Mouse (Mus musculus) ES-E14 (cell line): Measurements from ENCODE around the gene Mttp. TPM values are rescaled to one million over a fixed set of nuclear protein-coding genes. Genes with fewer than 3 reads are reported as not detected.

Experiments used
- DNase-seq: peaks from one replicate; pipeline ENCODE4 v3.0.0-alpha.2; 2013; ENCODE audit warnings: low read depth, low spot score
- H3K27ac ChIP-seq: 2 replicates; pipeline ENCODE4 v1.5.1; 2012; ENCODE audit warnings: low read depth, mild to moderate bottlenecking, low read length, moderate library complexity, mixed read lengths; ENCODE audit not compliant: poor library complexity, insufficient read depth, severe bottlenecking
- H3K36me3 ChIP-seq: 2 replicates; pipeline ENCODE4 v1.6.1; 2012; ENCODE audit warnings: mild to moderate bottlenecking, low read length, moderate library complexity, mixed read lengths; ENCODE audit not compliant: control insufficient read depth, poor library complexity, insufficient read depth, severe bottlenecking
- H3K4me1 ChIP-seq, 2 experiments: fragments of 150-350 bp in 1 of 2; sonication (generic) in 1 of 2; 2 replicates each; pipeline ENCODE4 v1.6.1; 2012; ENCODE audit warnings: low read length in 2 of 2, mild to moderate bottlenecking in 1 of 2, mixed read lengths in 1 of 2; ENCODE audit not compliant: control insufficient read depth in 2 of 2, insufficient read depth in 2 of 2, poor library complexity in 1 of 2
- H3K4me3 ChIP-seq, 2 experiments: fragments of 150-350 bp in 1 of 2; sonication (generic) in 1 of 2; 2 replicates each; pipeline ENCODE4 v1.5.1; 2012; ENCODE audit warnings: low read length in 2 of 2, low read depth in 1 of 2, mild to moderate bottlenecking in 1 of 2, mixed read lengths in 1 of 2; ENCODE audit not compliant: insufficient read depth in 1 of 2, poor library complexity in 1 of 2, severe bottlenecking in 1 of 2
- H3K9ac ChIP-seq: 2 replicates; pipeline ENCODE4 v1.6.1; 2012; ENCODE audit warnings: low read depth, mild to moderate bottlenecking, low read length, mixed read lengths; ENCODE audit not compliant: poor library complexity, insufficient read depth, severe bottlenecking
- H3K9me3 ChIP-seq: fragments of 150-350 bp; sonication (generic); 2 replicates; pipeline ENCODE4 v1.6.1; 2012; ENCODE audit warnings: low read depth, mild to moderate bottlenecking, low read length; ENCODE audit not compliant: control insufficient read depth, insufficient read depth
- CHD2 ChIP-seq: IDR thresholded peaks from 2 replicates; pipeline ENCODE4 v1.6.1; 2014; ENCODE audit warnings: mild to moderate bottlenecking, low read depth, low read length, inconsistent platforms
- HCFC1 ChIP-seq: IDR thresholded peaks from 2 replicates; pipeline ENCODE4 v1.6.1; 2012; ENCODE audit warnings: low read length, inconsistent platforms, borderline replicate concordance; ENCODE audit not compliant: insufficient read depth
- MAFK ChIP-seq: IDR thresholded peaks from 2 replicates; pipeline ENCODE4 v1.6.1; 2014; ENCODE audit warnings: mild to moderate bottlenecking, low read depth, low read length, inconsistent platforms; ENCODE audit not compliant: insufficient read depth
- ZC3H11A ChIP-seq: IDR thresholded peaks from 2 replicates; pipeline ENCODE4 v1.6.1; 2012; ENCODE audit warnings: low read depth, mild to moderate bottlenecking, inconsistent platforms, low read length, borderline replicate concordance
- ZNF384 ChIP-seq: IDR thresholded peaks from 2 replicates; pipeline ENCODE4 v1.6.1; 2012; ENCODE audit warnings: low read depth, low read length, inconsistent platforms
- in situ Hi-C, 2 experiments: fragments of 600-800 bp; cut with MboI; formaldehyde crosslinking; loops; one replicate each; pipeline ENCODE4 v1.15.1; 2025; ENCODE audit warnings: low sequenced_read_pairs in 2 of 2, inconsistent platforms in 1 of 2; ENCODE audit not compliant: unreplicated experiment in 2 of 2
- total RNA-seq: library from RNA; depleted of rRNA; stranded (reverse); fragments of 300-350 nt; gene quantifications from 2 replicates; pipeline ENCODE4 v1.2.3, GENCODE M21; 2012

The Mttp gene
- total RNA-seq, 1 experiment, result 10.8 TPM

GRCm38 (mm10) chr3:138065930-138066329 lies 78.8 kb downstream of the Mttp start:
- H3K4me3 ChIP-seq, result no peak overlapping the region
- in situ Hi-C loops, result no loop called here

GRCm38 (mm10) chr3:138064732-138065645 lies 79.8 kb downstream of the Mttp start, which contains the start of gene 1110002E22Rik:
1110002E22Rik (plus strand) TSS chr3:138065052.
- H3K9me3 ChIP-seq, result no peaks in the 10 kb centered on the region
- in situ Hi-C loops, result no loop called here
- H3K4me1 ChIP-seq, result no peaks in the 10 kb centered on the region; a peak in 1 of 4 replicates
- no peak within 1 kb of the TSS for H3K9ac ChIP-seq
- no peaks in the 10 kb centered on the region for H3K36me3 ChIP-seq
- no peak within 1 kb of the TSS for H3K27ac ChIP-seq
- DNase-seq, result no peak
- TF ChIP-seq ZNF384, result no peak
- peak within 1 kb of the TSS; percentile 9 to 36; a peak in 2 of 4 replicates for H3K4me3 ChIP-seq

More at GRCm38 (mm10) chr3:138065930-138066329, 78.8 kb downstream of the Mttp start:
- Histone ChIP-seq H3K27ac (no peak overlapping the region), H3K36me3 (no peaks in the 10 kb centered on the region), H3K9ac (no peak overlapping the region), H3K4me1 (no peaks in the 10 kb centered on the region; a peak in 1 of 4 replicates), H3K9me3 (no peaks in the 10 kb centered on the region)
- DNase-seq, result no peak
- TF ChIP-seq ZC3H11A (no peak), HCFC1 (no peak), MAFK (no peak)

- no peak for TF ChIP-seq ZNF384
- no peak overlapping the region for H3K27ac ChIP-seq
- in situ Hi-C loops, result no loop called here
- DNase-seq, result no peak
- H3K4me1 ChIP-seq, result no peaks in the 10 kb centered on the region; a peak in 1 of 4 replicates
- no peak overlapping the region for H3K9ac ChIP-seq
- H3K4me3 ChIP-seq, result no peak overlapping the region
- no peaks in the 10 kb centered on the region for H3K36me3 ChIP-seq
- H3K9me3 ChIP-seq, result no peaks in the 10 kb centered on the region
These were observed 80.9 kb downstream of the Mttp start for GRCm38 (mm10) chr3:138063731-138064329.

GRCm38 (mm10) chr3:138062673-138063072 lies 82.1 kb downstream of the Mttp start:
- no peak overlapping the region for H3K27ac ChIP-seq
- no peaks in the 10 kb centered on the region; a peak in 1 of 4 replicates for H3K4me1 ChIP-seq
- in situ Hi-C loops, result no loop called here
- DNase-seq, result no peak
- H3K9me3 ChIP-seq, result no peaks in the 10 kb centered on the region
- TF ChIP-seq ZC3H11A (no peak), CHD2 (no peak), MAFK (no peak), HCFC1 (no peak), ZNF384 (no peak)
- no peak overlapping the region for H3K9ac ChIP-seq
- H3K36me3 ChIP-seq, result no peaks in the 10 kb centered on the region
- no peak overlapping the region for H3K4me3 ChIP-seq
